Mouse (Mus musculus) bone marrow macrophage, adult 2 months (primary cell): ENCODE measurements around the gene Smpd3.

Experiments used
- CTCF ChIP-seq: IDR thresholded peaks from 2 replicates; pipeline ENCODE4 v1.5.1; 2012; ENCODE audit warnings: low read depth, mild to moderate bottlenecking, low read length, moderate library complexity
- POLR2A ChIP-seq: IDR thresholded peaks from 2 replicates; pipeline ENCODE4 v1.6.1; 2012; ENCODE audit warnings: mild to moderate bottlenecking, low read depth, low read length, borderline replicate concordance

GRCm38 (mm10) chr8:106300739-106301715, 36.8 kb downstream of the Smpd3 start:
- TF ChIP-seq CTCF (no peak), POLR2A (no peak)
